Mouse (Mus musculus): Measurements from ENCODE around the gene Emd. TPM values are rescaled to one million over a fixed set of nuclear protein-coding genes. Genes with fewer than 3 reads are reported as not detected.

Gene Emd
- polyA plus RNA-seq, 1 experiment: 51.7 TPM

DNA sequence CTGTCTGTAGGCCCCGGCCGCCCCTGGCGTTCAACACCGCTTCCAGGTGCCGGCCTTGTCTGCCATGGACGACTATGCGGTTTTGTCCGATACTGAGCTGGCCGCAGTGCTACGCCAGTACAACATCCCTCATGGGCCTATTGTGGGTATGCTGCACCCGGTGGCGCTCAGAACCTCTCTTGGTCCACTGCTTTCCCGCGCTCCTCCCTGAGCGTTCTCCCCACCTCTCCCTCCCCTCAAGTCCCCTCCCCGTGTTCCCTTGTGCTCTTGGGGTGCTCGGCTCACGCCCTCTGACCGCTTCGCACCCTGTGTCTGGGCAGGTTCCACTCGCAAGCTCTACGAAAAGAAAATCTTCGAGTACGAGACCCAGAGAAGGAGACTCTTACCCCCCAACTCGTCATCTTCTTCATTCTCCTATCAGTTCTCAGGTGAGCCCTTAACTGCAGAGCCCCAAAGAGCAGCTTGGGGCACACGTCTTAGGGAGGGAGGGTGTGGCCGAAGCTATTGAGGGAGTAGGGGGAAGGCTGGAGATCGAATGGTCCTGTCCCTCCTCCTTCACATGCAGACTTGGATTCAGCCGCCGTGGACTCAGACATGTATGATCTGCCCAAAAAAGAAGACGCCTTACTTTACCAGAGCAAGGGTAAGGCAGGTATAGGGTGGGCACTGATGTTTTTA, 540 bp downstream of the Emd start:
- Histone ChIP-seq H3K4me1 (ENCODE audit: control insufficient read depth, insufficient read depth, low read length) (no peaks in the 10 kb centered on the region; the same call in 1 of the 2 replicates), H3K4me3 (replicated peaks; ENCODE audit: control insufficient read depth, low read depth, low read length) (peak overlapping the region; percentile 90), H3K27ac (ENCODE audit: control insufficient read depth, insufficient read depth, low read depth, low read length, poor library complexity) (peak overlapping the region; percentile 97)
- TF ChIP-seq CTCF (IDR thresholded peaks at IDR 0.05; ENCODE audit: control insufficient read depth, insufficient read depth, low read length) (no peak), POLR2A (IDR thresholded peaks at IDR 0.05; ENCODE audit: borderline replicate concordance, control insufficient read depth, low read depth, low read length) (no peak)
- WGBS: 19% methylated on average over 31 of the region's 31 CpGs

DNA sequence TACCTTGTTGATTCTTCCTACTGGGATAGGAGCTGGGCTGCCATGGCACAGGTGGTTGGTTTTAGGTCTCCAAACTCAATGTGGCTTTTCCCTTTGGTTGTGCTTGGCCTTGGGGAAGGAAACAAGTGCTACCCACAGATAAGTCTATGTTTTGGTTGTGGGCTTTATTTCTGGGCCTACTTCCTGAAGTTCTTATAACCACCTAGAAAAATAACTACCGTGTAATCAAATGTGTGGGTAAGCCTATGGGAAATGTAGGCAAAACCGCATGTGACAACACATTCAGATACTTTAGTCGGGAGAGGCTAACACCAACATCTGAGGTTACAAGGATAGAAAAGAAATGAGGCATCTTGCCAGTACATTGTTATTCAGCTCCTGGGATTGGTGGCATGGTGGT, 3.3 kb downstream of the Emd start:
- no peak for TF ChIP-seq CTCF (IDR thresholded peaks at IDR 0.05; ENCODE audit: control insufficient read depth, insufficient read depth, low read length)
- TF ChIP-seq POLR2A (IDR thresholded peaks at IDR 0.05; ENCODE audit: borderline replicate concordance, control insufficient read depth, low read depth, low read length): no peak
- H3K4me3 ChIP-seq (replicated peaks; ENCODE audit: control insufficient read depth, low read depth, low read length): no peak overlapping the region
- 54% methylated on average over 3 of the region's 3 CpGs for WGBS

DNA sequence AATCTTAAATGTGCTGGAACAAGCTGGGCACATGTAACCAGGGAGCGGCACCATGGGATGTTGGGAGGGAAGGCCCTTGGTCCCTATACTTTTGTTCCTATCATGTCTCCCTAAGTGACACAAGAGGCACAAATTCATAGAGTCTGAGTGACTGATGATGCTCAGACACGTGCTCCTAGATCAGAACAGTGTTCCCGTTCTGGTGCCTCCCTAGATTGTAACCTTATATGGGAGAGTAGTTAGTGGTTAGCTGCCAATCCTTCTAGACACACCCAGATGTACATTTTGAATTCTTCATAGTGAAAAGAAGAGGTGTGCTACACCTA, 15.2 kb downstream of the Emd start:
- TF ChIP-seq POLR2A (IDR thresholded peaks at IDR 0.05; ENCODE audit: borderline replicate concordance, control insufficient read depth, low read depth, low read length) (no peak), CTCF (IDR thresholded peaks at IDR 0.05; ENCODE audit: control insufficient read depth, insufficient read depth, low read length) (no peak)
- H3K27ac ChIP-seq (ENCODE audit: control insufficient read depth, insufficient read depth, low read depth, low read length, poor library complexity): peak overlapping the region; percentile 72
- H3K4me3 ChIP-seq (replicated peaks; ENCODE audit: control insufficient read depth, low read depth, low read length): peak overlapping the region; percentile 63
- WGBS: 33% methylated on average over 3 of the region's 3 CpGs
- no peaks in the 10 kb centered on the region; the same call in 1 of the 2 replicates for H3K4me1 ChIP-seq (ENCODE audit: control insufficient read depth, insufficient read depth, low read length)

More for the DNA sequence above, 3.3 kb downstream of the Emd start:
- Histone ChIP-seq H3K4me1 (ENCODE audit: control insufficient read depth, insufficient read depth, low read length) (no peaks in the 10 kb centered on the region; the same call in 1 of the 2 replicates), H3K27ac (ENCODE audit: control insufficient read depth, insufficient read depth, low read depth, low read length, poor library complexity) (no peak overlapping the region)

DNA sequence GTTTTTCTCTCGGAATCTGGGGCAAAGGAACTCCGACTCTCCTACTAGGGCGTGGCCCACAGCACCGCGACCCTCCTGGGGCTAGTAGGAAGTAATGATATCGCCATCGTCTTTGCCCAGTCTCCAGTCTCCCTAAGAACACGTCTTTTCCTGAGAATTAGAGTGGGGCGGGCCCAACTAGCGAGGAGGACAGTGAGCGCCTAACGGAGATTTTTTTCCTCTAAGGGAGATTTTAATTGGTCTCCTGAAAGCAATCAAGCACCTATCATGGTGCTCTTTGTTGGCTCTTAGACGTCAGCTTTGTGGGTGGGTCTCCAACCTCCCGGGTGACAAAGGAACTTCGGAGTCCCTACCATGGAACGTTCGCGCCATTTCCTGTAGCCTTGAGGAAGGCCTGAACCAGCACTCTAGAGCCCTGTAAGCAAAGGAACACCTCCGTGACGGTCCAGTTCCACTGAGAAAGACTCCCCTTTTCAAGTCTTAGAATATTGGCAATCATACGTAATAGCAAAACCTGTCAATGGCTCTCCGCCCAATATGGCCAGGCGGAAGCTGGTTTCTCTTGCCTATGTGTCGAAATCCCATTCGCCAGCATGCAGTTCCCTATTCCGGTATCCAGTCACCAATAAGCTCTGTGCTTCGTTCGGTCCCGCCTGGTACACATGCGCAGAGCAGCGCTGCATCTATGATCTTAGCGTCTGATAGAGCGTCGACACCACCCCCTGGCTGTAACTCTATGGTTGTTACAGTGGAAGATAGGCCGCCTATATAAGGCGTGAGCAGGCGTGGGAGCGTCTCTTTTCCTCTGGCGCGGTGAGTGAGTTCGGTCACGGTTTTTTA, 15.8 kb downstream of the Emd start, which contains the start of gene Rpl10:
TSS of gene Rpl10 (plus strand) at position 751 of the 840 bp plus-strand sequence.
- Histone ChIP-seq H3K27ac (ENCODE audit: control insufficient read depth, insufficient read depth, low read depth, low read length, poor library complexity) (peak within 1 kb of the TSS; percentile 72), H3K4me1 (ENCODE audit: control insufficient read depth, insufficient read depth, low read length) (no peaks in the 10 kb centered on the region; the same call in 1 of the 2 replicates), H3K4me3 (replicated peaks; ENCODE audit: control insufficient read depth, low read depth, low read length) (peak within 1 kb of the TSS; percentile 74)
- 15% methylated on average over 42 of the region's 42 CpGs for WGBS
- no peak for TF ChIP-seq POLR2A (IDR thresholded peaks at IDR 0.05; ENCODE audit: borderline replicate concordance, control insufficient read depth, low read depth, low read length)
- TF ChIP-seq CTCF (IDR thresholded peaks at IDR 0.05; ENCODE audit: control insufficient read depth, insufficient read depth, low read length): 0 out of 2 replicates have a peak, but pooled peaks have one; percentile 8

DNA sequence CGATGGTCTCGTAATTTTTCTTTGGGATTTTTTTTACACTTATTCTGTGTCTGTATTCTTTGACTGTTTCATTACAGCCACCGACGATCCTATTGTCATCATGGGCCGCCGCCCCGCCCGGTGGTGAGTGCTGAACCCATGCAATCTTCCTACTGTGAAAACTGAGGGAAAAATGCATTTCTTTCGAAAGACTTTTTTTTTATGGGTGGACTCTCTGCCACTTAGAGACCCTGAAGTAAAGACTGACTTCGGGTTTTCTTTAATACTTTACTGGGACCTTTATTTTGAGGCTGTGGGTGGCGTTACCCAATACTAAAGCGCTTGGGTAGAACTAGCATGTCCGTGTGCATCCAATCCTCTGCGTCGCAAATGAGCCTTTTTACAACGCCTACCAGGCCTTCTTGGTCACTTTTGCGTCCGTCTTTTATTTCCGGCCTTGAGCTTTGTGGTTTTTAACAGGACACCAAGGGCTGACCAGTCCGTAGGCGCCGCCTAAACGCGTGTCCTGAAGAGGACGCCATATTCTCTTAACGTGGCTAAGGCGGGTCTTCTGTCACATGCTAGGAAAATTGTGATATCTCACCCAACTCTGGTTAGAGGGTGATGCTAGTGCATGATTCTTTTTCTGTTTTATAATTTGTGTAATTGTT, 16.5 kb downstream of the Emd start:
- Histone ChIP-seq H3K4me3 (replicated peaks; ENCODE audit: control insufficient read depth, low read depth, low read length) (peak overlapping the region; percentile 74), H3K27ac (ENCODE audit: control insufficient read depth, insufficient read depth, low read depth, low read length, poor library complexity) (peak overlapping the region; percentile 53), H3K4me1 (ENCODE audit: control insufficient read depth, insufficient read depth, low read length) (no peaks in the 10 kb centered on the region; the same call in 1 of the 2 replicates)
- TF ChIP-seq POLR2A (IDR thresholded peaks at IDR 0.05; ENCODE audit: borderline replicate concordance, control insufficient read depth, low read depth, low read length): no peak
- no peak for TF ChIP-seq CTCF (IDR thresholded peaks at IDR 0.05; ENCODE audit: control insufficient read depth, insufficient read depth, low read length)
- WGBS: 8% methylated on average over 27 of the region's 27 CpGs

DNA sequence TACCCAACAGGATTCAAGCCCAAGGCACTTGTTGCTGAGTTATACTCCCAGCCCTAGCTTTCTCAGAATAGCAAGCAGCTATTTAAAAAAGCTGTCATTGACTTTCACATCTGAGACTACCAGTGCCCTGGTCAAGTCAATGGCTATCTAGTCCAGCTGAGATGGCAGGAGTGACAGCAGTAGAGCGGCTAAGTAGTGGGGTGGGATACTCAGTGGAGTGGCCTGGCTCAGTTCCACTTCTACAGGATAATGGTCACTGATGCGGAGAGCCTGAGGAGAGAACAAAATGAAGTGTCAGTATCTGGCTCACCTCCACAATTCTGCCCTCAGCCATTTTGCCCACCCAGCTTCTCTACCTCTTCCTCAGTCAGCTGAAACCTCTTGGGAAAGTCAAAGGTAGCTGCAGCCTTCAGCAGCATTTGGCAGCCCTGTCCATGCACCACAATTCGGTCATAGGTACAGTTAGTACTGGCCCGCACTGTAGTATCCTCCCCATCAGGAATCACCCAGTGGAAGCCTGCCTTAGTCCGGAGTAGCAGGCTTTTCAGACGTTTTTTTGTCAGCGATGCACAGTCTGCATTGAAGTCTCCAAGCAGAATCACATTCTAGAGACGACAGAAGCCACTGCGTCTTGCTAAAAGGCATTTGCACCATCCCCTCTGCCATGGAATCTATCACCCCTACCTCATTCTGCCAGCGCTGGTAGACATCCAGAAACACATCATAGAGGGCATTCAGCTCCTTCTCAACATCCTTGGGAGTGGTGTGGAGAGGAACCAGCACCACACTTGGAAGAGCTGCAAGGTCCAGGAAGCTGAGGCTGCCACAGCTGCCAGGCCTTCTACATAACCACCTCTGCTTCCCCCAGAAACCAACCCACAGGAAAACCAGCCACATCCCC, 19.2 kb downstream of the Emd start:
- WGBS: 24% methylated on average over 10 of the region's 10 CpGs
- H3K4me1 ChIP-seq (ENCODE audit: control insufficient read depth, insufficient read depth, low read length): no peaks in the 10 kb centered on the region; the same call in 1 of the 2 replicates
- H3K4me3 ChIP-seq (replicated peaks; ENCODE audit: control insufficient read depth, low read depth, low read length): no peak overlapping the region
- no peak overlapping the region for H3K27ac ChIP-seq (ENCODE audit: control insufficient read depth, insufficient read depth, low read depth, low read length, poor library complexity)
- TF ChIP-seq CTCF (IDR thresholded peaks at IDR 0.05; ENCODE audit: control insufficient read depth, insufficient read depth, low read length) (no peak), POLR2A (IDR thresholded peaks at IDR 0.05; ENCODE audit: borderline replicate concordance, control insufficient read depth, low read depth, low read length) (no peak)

DNA sequence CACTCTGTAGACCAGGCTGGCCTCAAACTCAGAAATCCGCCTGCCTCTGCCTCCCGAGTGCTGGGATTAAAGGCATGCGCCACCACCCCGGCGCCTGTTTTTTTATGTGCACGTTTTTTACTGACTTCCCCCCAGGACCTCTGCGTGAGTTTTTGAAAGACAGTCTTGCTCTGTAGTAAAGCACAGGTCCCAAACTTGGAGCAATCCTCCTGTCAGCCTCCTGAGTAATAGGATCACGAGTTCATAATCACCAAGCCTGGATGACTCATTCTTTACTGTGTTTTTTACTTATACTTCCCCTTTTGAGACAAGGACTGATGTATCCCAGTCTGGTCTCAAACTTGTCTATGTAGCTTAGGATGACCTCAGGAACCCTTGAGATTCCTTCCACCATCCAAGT, 23.4 kb downstream of the Emd start:
- WGBS: 38% methylated on average over 8 of the region's 8 CpGs
- no peak for TF ChIP-seq CTCF (IDR thresholded peaks at IDR 0.05; ENCODE audit: control insufficient read depth, insufficient read depth, low read length)
- TF ChIP-seq POLR2A (IDR thresholded peaks at IDR 0.05; ENCODE audit: borderline replicate concordance, control insufficient read depth, low read depth, low read length): no peak

More for the DNA sequence above, 23.4 kb downstream of the Emd start:
- no peaks in the 10 kb centered on the region; the same call in 1 of the 2 replicates for H3K4me1 ChIP-seq (ENCODE audit: control insufficient read depth, insufficient read depth, low read length)
- no peak overlapping the region for H3K4me3 ChIP-seq (replicated peaks; ENCODE audit: control insufficient read depth, low read depth, low read length)
- H3K27ac ChIP-seq (ENCODE audit: control insufficient read depth, insufficient read depth, low read depth, low read length, poor library complexity): no peak overlapping the region
